8 mouse cellular contexts compared by ENCODE assay signal in genomic region chr7:127259186-127259905, GRCm38 (mm10). TPM values are rescaled to one million over a fixed set of nuclear protein-coding genes. Genes with fewer than 3 reads are reported as not detected.
DNase-seq lines count a peak whose midpoint lies in the region; ATAC-seq and TF ChIP-seq lines count a peak whose summit lies in the region.
"Had no signal": no experiment of that assay in that cellular context is flagged by ENCODE, and none has a peak within 500 bp of the region (broad histone marks: within the 10 kb centered on the region; RNA-seq: fewer than 3 reads in every experiment).

No protein-coding gene starts in this region.

- 65% methylated on average over 8 of the region's 8 CpGs for WGBS in lung, embryonic 14.5 days
- 73% methylated on average over 8 of the region's 8 CpGs for WGBS in embryonic facial prominence, embryonic 14.5 days
- WGBS in limb, embryonic 11.5 days: 76% methylated on average over 8 of the region's 8 CpGs
- 71% methylated on average over 8 of the region's 8 CpGs for WGBS in stomach, embryonic 14.5 days

- intact Hi-C loops in left cerebral cortex, postnatal 14 days (cut with DNase I): no loop called here

- peak overlapping the region; percentile 82 for H3K4me2 ChIP-seq in lung, embryonic 14.5 days
- H3K4me2 ChIP-seq in embryonic facial prominence, embryonic 14.5 days (ENCODE audit: low read depth, low read length): peak overlapping the region; percentile 82
- H3K4me2 ChIP-seq in limb, embryonic 11.5 days (ENCODE audit: low read depth, severe bottlenecking): peak overlapping the region; percentile 70
- peak overlapping the region; percentile 71 for H3K4me2 ChIP-seq in stomach, embryonic 14.5 days (replicated peaks; ENCODE audit: low read depth, low read length)

- no peaks in the 10 kb centered on the region for H3K9me3 ChIP-seq in lung, embryonic 14.5 days (ENCODE audit: low read depth, low read length)
- no peaks in the 10 kb centered on the region for H3K9me3 ChIP-seq in embryonic facial prominence, embryonic 14.5 days (ENCODE audit: control insufficient read depth, low read length)
- H3K9me3 ChIP-seq in limb, embryonic 11.5 days (ENCODE audit: control insufficient read depth, low read length): no peaks in the 10 kb centered on the region
- H3K9me3 ChIP-seq in stomach, embryonic 14.5 days (ENCODE audit: control insufficient read depth, low read depth, low read length): no peaks in the 10 kb centered on the region

- no peak overlapping the region for H3K9ac ChIP-seq in lung, embryonic 14.5 days
- peak overlapping the region; percentile 20; the same call in 1 of the 2 replicates for H3K9ac ChIP-seq in embryonic facial prominence, embryonic 14.5 days (ENCODE audit: low read depth, low read length)
- no peak overlapping the region for H3K9ac ChIP-seq in limb, embryonic 11.5 days (ENCODE audit: low read length)
- no peak overlapping the region for H3K9ac ChIP-seq in stomach, embryonic 14.5 days (replicated peaks; ENCODE audit: low read depth, low read length)

- ATAC-seq in lung, embryonic 14.5 days (ENCODE audit: insufficient read depth): no peak
- ATAC-seq in embryonic facial prominence, embryonic 14.5 days (ENCODE audit: low read depth): no peak
- no peak for ATAC-seq in limb, embryonic 11.5 days (ENCODE audit: insufficient number of reproducible peaks, low FRiP score, low TSS enrichment, low read depth)
- ATAC-seq in stomach, embryonic 14.5 days (ENCODE audit: insufficient number of reproducible peaks, insufficient read depth, low FRiP score, low read depth): no peak

- H3K27me3 ChIP-seq in lung, embryonic 14.5 days (ENCODE audit: insufficient read depth, low read length): no peaks in the 10 kb centered on the region
- no peaks in the 10 kb centered on the region for H3K27me3 ChIP-seq in embryonic facial prominence, embryonic 14.5 days (replicated peaks; ENCODE audit: control insufficient read depth, insufficient read depth, low read length)
- H3K27me3 ChIP-seq in limb, embryonic 11.5 days (ENCODE audit: control insufficient read depth, insufficient read depth, low read length): no peaks in the 10 kb centered on the region
- H3K27me3 ChIP-seq in stomach, embryonic 14.5 days (ENCODE audit: control insufficient read depth, insufficient read depth, low read length): no peaks in the 10 kb centered on the region

- peaks cover 21% of the 10 kb centered on the region for H3K36me3 ChIP-seq in lung, embryonic 14.5 days (ENCODE audit: insufficient read depth)
- peaks cover 14% of the 10 kb centered on the region; the same call in 1 of the 2 replicates for H3K36me3 ChIP-seq in embryonic facial prominence, embryonic 14.5 days (ENCODE audit: control insufficient read depth, insufficient read depth, low read length)
- peaks cover 7% of the 10 kb centered on the region for H3K36me3 ChIP-seq in limb, embryonic 11.5 days (ENCODE audit: control insufficient read depth, insufficient read depth, low read length)
- H3K36me3 ChIP-seq in stomach, embryonic 14.5 days (ENCODE audit: control insufficient read depth, insufficient read depth, low read length): peaks cover 18% of the 10 kb centered on the region; the same call in 1 of the 2 replicates

- peak overlapping the region; percentile 69 for H3K4me3 ChIP-seq in lung, embryonic 14.5 days (ENCODE audit: low read depth, low read length)
- peak overlapping the region; percentile 79 for H3K4me3 ChIP-seq in embryonic facial prominence, embryonic 14.5 days (ENCODE audit: low read depth, low read length)
- H3K4me3 ChIP-seq in limb, embryonic 11.5 days (ENCODE audit: low read depth, low read length): peak overlapping the region; percentile 78
- peak overlapping the region; percentile 70 for H3K4me3 ChIP-seq in stomach, embryonic 14.5 days (ENCODE audit: low read depth, low read length)

- no peak overlapping the region for H3K27ac ChIP-seq in lung, embryonic 14.5 days (ENCODE audit: low read depth)
- no peak overlapping the region for H3K27ac ChIP-seq in embryonic facial prominence, embryonic 14.5 days (replicated peaks; ENCODE audit: low read depth, low read length)
- no peak overlapping the region for H3K27ac ChIP-seq in limb, embryonic 11.5 days (replicated peaks; ENCODE audit: low read depth, low read length)
- H3K27ac ChIP-seq in stomach, embryonic 14.5 days (ENCODE audit: low read length): no peak overlapping the region

- no peaks in the 10 kb centered on the region; the same call in 1 of the 2 replicates for H3K4me1 ChIP-seq in lung, embryonic 14.5 days (ENCODE audit: insufficient read depth)
- peaks cover 6% of the 10 kb centered on the region; the same call in 1 of the 2 replicates for H3K4me1 ChIP-seq in embryonic facial prominence, embryonic 14.5 days (ENCODE audit: control insufficient read depth, insufficient read depth, low read length)
- peaks cover 7% of the 10 kb centered on the region for H3K4me1 ChIP-seq in limb, embryonic 11.5 days (ENCODE audit: control insufficient read depth, insufficient read depth, low read length)
- H3K4me1 ChIP-seq in stomach, embryonic 14.5 days (ENCODE audit: control insufficient read depth, insufficient read depth, low read length): 0 out of 2 replicates have a peak, but pooled peaks cover 9% of the 10 kb centered on the region

- DNase-seq in lung, embryonic 14.5 days: no peak
- DNase-seq in lung, postnatal 4 days: no peak
- DNase-seq in embryonic facial prominence, embryonic 14.5 days (ENCODE audit: low spot score): no peak
- DNase-seq in limb, embryonic 11.5 days (ENCODE audit: low spot score): no peak
- no peak for DNase-seq in adrenal gland, adult 18-20 months (ENCODE audit: low spot score in 2 of 2)
- no peak for DNase-seq in left cerebral cortex, postnatal 14 days (ENCODE audit: low spot score in 2 of 2)
- DNase-seq: kidney, postnatal 10 days had no signal

- no peak for TF ChIP-seq CTCF in lung, embryonic 14.5 days (IDR thresholded peaks at IDR 0.05; ENCODE audit: low read depth)

RNA-seq across cellular contexts. Expression of gene Dctpp1, which starts 1.2 kb away (rescaled TPM):
- polyA plus RNA-seq in lung, embryonic 14.5 days (2014; fragmentation: Nextera tagmentation; extraction: Ambion mirVana): 202 and 226 TPM in 2 replicates
- 154 and 157 TPM in 2 replicates for polyA plus RNA-seq in embryonic facial prominence, embryonic 14.5 days (2014; fragmentation: Nextera tagmentation; extraction: Ambion mirVana)
- 290 and 292 TPM in 2 replicates for polyA plus RNA-seq in limb, embryonic 11.5 days (2014; fragmentation: Nextera tagmentation; extraction: Ambion mirVana)
- 175 and 202 TPM in 2 replicates for polyA plus RNA-seq in stomach, embryonic 14.5 days (2014; fragmentation: Nextera tagmentation; extraction: Ambion mirVana)
- total RNA-seq in adrenal gland, adult 18-20 months (2021): 10 to 100 TPM; 27.9 to 29.5 TPM
- total RNA-seq in left cerebral cortex, postnatal 14 days (2021): 10 to 100 TPM; 32.1 to 38.3 TPM

RNA-seq across cellular contexts. Expression of gene Sephs2, which starts 14.5 kb away (rescaled TPM):
- 85.3 and 90.4 TPM in 2 replicates for polyA plus RNA-seq in lung, embryonic 14.5 days (2014; fragmentation: Nextera tagmentation; extraction: Ambion mirVana)
- polyA plus RNA-seq in embryonic facial prominence, embryonic 14.5 days (2014; fragmentation: Nextera tagmentation; extraction: Ambion mirVana): 59.6 and 62.2 TPM in 2 replicates
- 94.5 and 104 TPM in 2 replicates for polyA plus RNA-seq in limb, embryonic 11.5 days (2014; fragmentation: Nextera tagmentation; extraction: Ambion mirVana)
- polyA plus RNA-seq in stomach, embryonic 14.5 days (2014; fragmentation: Nextera tagmentation; extraction: Ambion mirVana): 97.3 and 114 TPM in 2 replicates
- total RNA-seq in adrenal gland, adult 18-20 months (2021): 10 to 100 TPM; 86.4 to 88.8 TPM
- 10 to 100 TPM; 45.9 to 50.3 TPM for total RNA-seq in left cerebral cortex, postnatal 14 days (2021)

RNA-seq across cellular contexts. Expression of gene Zfp771, which starts 15.3 kb away (rescaled TPM):
- 52.8 and 54.7 TPM in 2 replicates for polyA plus RNA-seq in lung, embryonic 14.5 days (2014; fragmentation: Nextera tagmentation; extraction: Ambion mirVana)
- polyA plus RNA-seq in embryonic facial prominence, embryonic 14.5 days (2014; fragmentation: Nextera tagmentation; extraction: Ambion mirVana): 53.4 and 54.0 TPM in 2 replicates
- 65.6 and 69.0 TPM in 2 replicates for polyA plus RNA-seq in limb, embryonic 11.5 days (2014; fragmentation: Nextera tagmentation; extraction: Ambion mirVana)
- 54.9 and 55.2 TPM in 2 replicates for polyA plus RNA-seq in stomach, embryonic 14.5 days (2014; fragmentation: Nextera tagmentation; extraction: Ambion mirVana)
- 10 to 100 TPM; 23.6 to 29.6 TPM for total RNA-seq in adrenal gland, adult 18-20 months (2021)
- 10 to 100 TPM; 62.0 to 63.9 TPM for total RNA-seq in left cerebral cortex, postnatal 14 days (2021)

RNA-seq across cellular contexts. Expression of gene Sept1, which starts 26.4 kb away (rescaled TPM):
- 20.1 and 20.3 TPM in 2 replicates for polyA plus RNA-seq in lung, embryonic 14.5 days (2014; fragmentation: Nextera tagmentation; extraction: Ambion mirVana)
- 12.5 and 15.9 TPM in 2 replicates for polyA plus RNA-seq in embryonic facial prominence, embryonic 14.5 days (2014; fragmentation: Nextera tagmentation; extraction: Ambion mirVana)
- 23.1 and 29.3 TPM in 2 replicates for polyA plus RNA-seq in limb, embryonic 11.5 days (2014; fragmentation: Nextera tagmentation; extraction: Ambion mirVana)
- 14.9 and 16.5 TPM in 2 replicates for polyA plus RNA-seq in stomach, embryonic 14.5 days (2014; fragmentation: Nextera tagmentation; extraction: Ambion mirVana)
- 1 to 10 TPM; 7.8 to 8.7 TPM for total RNA-seq in adrenal gland, adult 18-20 months (2021)
- total RNA-seq in left cerebral cortex, postnatal 14 days (2021): 1 to 10 TPM; 5.9 to 6.3 TPM

RNA-seq across cellular contexts. Expression of gene Zfp553, which starts 26.5 kb away (rescaled TPM):
- 21.2 and 24.3 TPM in 2 replicates for polyA plus RNA-seq in lung, embryonic 14.5 days (2014; fragmentation: Nextera tagmentation; extraction: Ambion mirVana)
- polyA plus RNA-seq in embryonic facial prominence, embryonic 14.5 days (2014; fragmentation: Nextera tagmentation; extraction: Ambion mirVana): 14.0 and 17.2 TPM in 2 replicates
- polyA plus RNA-seq in limb, embryonic 11.5 days (2014; fragmentation: Nextera tagmentation; extraction: Ambion mirVana): 24.2 and 29.1 TPM in 2 replicates
- polyA plus RNA-seq in stomach, embryonic 14.5 days (2014; fragmentation: Nextera tagmentation; extraction: Ambion mirVana): 22.9 and 24.4 TPM in 2 replicates
- total RNA-seq in adrenal gland, adult 18-20 months (2021): 10 to 100 TPM; 12.6 to 14.8 TPM
- total RNA-seq in left cerebral cortex, postnatal 14 days (2021): 10 to 100 TPM; 17.7 to 19.2 TPM
